Mouse (Mus musculus) neural tube, embryonic 11.5 days (tissue): Measurements from ENCODE around the gene Cdc42se2. TPM values are rescaled to one million over a fixed set of nuclear protein-coding genes. Genes with fewer than 3 reads are reported as not detected.

Experiments
- ATAC-seq: fragments of 200-750 bp; cut with Nextera tagmentation; 2 replicates; pipeline ENCODE4 v1.8.0; 2017; ENCODE audit warnings: moderate number of reproducible peaks, mild to moderate bottlenecking, moderate TSS enrichment, moderate library complexity; ENCODE audit not compliant: insufficient read depth, low FRiP score, low TSS enrichment
- DNase-seq: peaks from one replicate; pipeline ENCODE4 v3.0.0-alpha.2; 2015; ENCODE audit warnings: low spot score
- H3K27ac ChIP-seq: fragments of 300-500 bp; sonication (generic); 2 replicates; pipeline ENCODE4 v1.5.1; 2014; ENCODE audit warnings: low read depth, mild to moderate bottlenecking, low read length
- H3K27me3 ChIP-seq: fragments of 300-500 bp; sonication (generic); 2 replicates; pipeline ENCODE4 v1.6.1; 2014; ENCODE audit warnings: mild to moderate bottlenecking, low read length, mixed read lengths; ENCODE audit not compliant: control insufficient read depth, insufficient read depth
- H3K36me3 ChIP-seq: fragments of 300-500 bp; sonication (generic); 2 replicates; pipeline ENCODE4 v1.6.1; 2014; ENCODE audit warnings: mild to moderate bottlenecking, low read length, moderate library complexity, mixed read lengths; ENCODE audit not compliant: control insufficient read depth, insufficient read depth
- H3K4me1 ChIP-seq: fragments of 300-500 bp; sonication (generic); 2 replicates; pipeline ENCODE4 v1.6.1; 2014; ENCODE audit warnings: low read length, mixed read lengths; ENCODE audit not compliant: control insufficient read depth, insufficient read depth
- H3K4me2 ChIP-seq: fragments of 300-500 bp; sonication (generic); 2 replicates; pipeline ENCODE4 v1.6.1; 2014; ENCODE audit warnings: low read depth, mild to moderate bottlenecking, moderate library complexity
- H3K4me3 ChIP-seq: fragments of 300-500 bp; sonication (generic); 2 replicates; pipeline ENCODE4 v1.5.1; 2014; ENCODE audit warnings: low read depth, low read length
- H3K9ac ChIP-seq: fragments of 300-500 bp; sonication (generic); 2 replicates; pipeline ENCODE4 v1.6.1; 2014; ENCODE audit warnings: mild to moderate bottlenecking, low read length
- H3K9me3 ChIP-seq: fragments of 300-500 bp; sonication (generic); 2 replicates; pipeline ENCODE4 v1.6.1; 2016; ENCODE audit warnings: low read length; ENCODE audit not compliant: control insufficient read depth
- WGBS: fragments of 180-500 bp; shearing (Covaris S2); extraction: QIAGEN DNeasy Blood & Tissue Kit; methylation state at CpG from one replicate; pipeline ENCODE4 v1.1.7; 2014; 5-methylcytosine and 5-hydroxymethylcytosine counted together
- polyA plus RNA-seq: library from polyadenylated mRNA; unstranded; fragments of >200 nt; fragmentation: Nextera tagmentation; extraction: Ambion mirVana; gene quantifications from 2 replicates; pipeline ENCODE4 v1.2.1, GENCODE M21; 2014

Cdc42se2 gene
- polyA plus RNA-seq, 1 experiment from 2014 or later = 203 TPM

DNA sequence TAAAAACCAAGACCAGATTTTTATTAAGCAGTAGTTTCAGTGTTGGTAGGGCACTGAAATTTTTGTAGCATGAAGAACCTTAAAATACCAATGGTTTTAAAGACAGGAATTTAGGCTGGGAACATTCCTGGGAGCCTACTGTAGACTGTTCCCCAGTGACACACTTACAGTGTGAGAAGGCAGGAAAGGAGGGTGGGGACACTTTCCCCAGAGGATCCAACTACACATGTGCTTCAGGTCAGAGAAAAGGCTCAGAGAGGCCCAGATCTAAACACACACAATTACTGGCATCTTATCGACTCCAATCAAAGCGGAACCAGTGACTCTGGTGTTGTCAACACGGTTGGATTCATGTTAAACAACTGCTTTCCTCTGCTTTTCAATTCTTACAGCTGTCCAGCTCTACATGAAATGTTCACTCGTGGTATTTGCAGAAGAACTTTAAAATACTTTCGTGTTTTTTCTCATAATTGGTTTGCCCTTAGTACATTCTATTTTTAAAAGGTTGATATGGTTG lies 32.3 kb downstream of the Cdc42se2 start:
- Histone ChIP-seq H3K4me1 (peaks cover 14% of the 10 kb centered on the region), H3K27ac (peak overlapping the region; percentile 94), H3K4me2 (peak overlapping the region; percentile 1; the same call in 1 of the 2 replicates), H3K4me3 (no peak overlapping the region), H3K36me3 (peaks cover 3% of the 10 kb centered on the region; the same call in 1 of the 2 replicates), H3K9ac (no peak overlapping the region), H3K27me3 (no peaks in the 10 kb centered on the region), H3K9me3 (no peaks in the 10 kb centered on the region)
- DNase-seq (no peak), ATAC-seq (no peak)
- WGBS = 64% methylated on average over 5 of the region's 5 CpGs

DNA sequence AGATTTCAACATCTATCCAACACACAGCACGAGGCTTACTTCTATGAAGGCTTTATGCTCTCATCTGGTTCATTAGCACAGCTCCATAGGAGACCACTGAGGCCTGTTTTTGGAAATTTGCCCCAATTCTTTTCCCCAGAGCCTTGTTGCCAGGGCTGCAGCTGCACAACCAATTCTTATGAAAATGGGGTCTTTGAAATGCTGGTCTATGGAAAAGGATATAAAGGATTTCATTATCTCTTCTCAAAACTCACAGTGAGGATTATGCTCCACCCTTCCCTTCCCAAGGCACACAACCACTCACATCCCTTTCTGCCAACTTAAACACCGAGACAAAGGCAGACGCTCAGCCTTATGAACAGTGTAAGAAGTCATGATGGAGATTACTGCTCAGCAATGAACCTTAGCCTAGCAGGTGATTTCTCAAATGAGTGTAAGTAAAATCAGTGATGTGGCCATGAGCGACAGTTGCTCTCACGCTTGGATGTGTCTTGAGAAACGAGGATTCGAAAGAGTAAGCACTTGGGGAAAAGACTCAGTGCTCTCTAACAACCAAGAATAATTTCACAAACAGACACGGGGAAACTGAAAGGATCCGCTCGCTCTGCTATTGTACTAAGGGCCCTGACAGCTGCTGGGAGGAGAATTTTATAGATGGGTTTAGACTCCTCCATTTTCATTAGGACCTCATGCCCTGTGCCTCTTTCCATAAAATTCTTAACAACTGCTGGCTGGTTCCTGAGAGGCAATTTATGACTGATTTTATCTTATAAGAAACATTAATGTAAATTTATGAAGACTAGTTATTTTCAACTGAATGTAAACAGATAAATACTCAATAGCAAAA lies 33.0 kb downstream of the Cdc42se2 start:
- H3K4me3 ChIP-seq = no peak overlapping the region
- peak overlapping the region; percentile 4; the same call in 1 of the 2 replicates for H3K4me2 ChIP-seq
- no peak overlapping the region; the same call in 1 of the 2 replicates for H3K9ac ChIP-seq
- peaks cover 3% of the 10 kb centered on the region; the same call in 1 of the 2 replicates for H3K36me3 ChIP-seq
- peak; percentile 88 for ATAC-seq
- WGBS = 47% methylated on average over 10 of the region's 10 CpGs
- no peaks in the 10 kb centered on the region for H3K9me3 ChIP-seq
- peaks cover 14% of the 10 kb centered on the region for H3K4me1 ChIP-seq
- peak overlapping the region; percentile 94 for H3K27ac ChIP-seq
- DNase-seq = peak; percentile 78
- no peaks in the 10 kb centered on the region for H3K27me3 ChIP-seq

DNA sequence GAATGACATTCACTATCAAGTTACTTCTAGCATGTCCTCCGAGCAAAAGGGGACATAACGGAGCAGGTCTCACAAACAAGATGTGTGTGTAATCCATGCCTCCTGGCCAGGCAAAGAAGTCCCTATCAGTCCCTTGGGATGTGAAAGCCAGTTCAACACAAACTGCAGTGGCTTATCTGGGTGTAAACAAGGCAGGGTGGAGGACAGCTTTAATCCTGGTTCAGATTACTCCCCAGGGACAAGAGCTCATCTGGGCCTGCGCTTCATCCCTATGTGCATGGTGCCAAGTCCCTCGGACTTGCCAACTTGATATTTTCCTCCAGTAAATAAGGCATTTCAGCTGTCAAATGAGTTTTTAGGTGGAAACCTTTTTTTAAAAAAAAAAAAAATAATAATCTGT lies 36.0 kb downstream of the Cdc42se2 start:
- peaks cover 13% of the 10 kb centered on the region for H3K4me1 ChIP-seq
- ATAC-seq (no peak), DNase-seq (no peak)
- no peaks in the 10 kb centered on the region for H3K27me3 ChIP-seq
- no peak overlapping the region for H3K27ac ChIP-seq
- 81% methylated on average over 4 of the region's 4 CpGs for WGBS
- H3K4me3 ChIP-seq = no peak overlapping the region
- H3K9me3 ChIP-seq = no peaks in the 10 kb centered on the region
- peaks cover 3% of the 10 kb centered on the region; the same call in 1 of the 2 replicates for H3K36me3 ChIP-seq
- H3K9ac ChIP-seq = no peak overlapping the region
- no peak overlapping the region for H3K4me2 ChIP-seq

DNA sequence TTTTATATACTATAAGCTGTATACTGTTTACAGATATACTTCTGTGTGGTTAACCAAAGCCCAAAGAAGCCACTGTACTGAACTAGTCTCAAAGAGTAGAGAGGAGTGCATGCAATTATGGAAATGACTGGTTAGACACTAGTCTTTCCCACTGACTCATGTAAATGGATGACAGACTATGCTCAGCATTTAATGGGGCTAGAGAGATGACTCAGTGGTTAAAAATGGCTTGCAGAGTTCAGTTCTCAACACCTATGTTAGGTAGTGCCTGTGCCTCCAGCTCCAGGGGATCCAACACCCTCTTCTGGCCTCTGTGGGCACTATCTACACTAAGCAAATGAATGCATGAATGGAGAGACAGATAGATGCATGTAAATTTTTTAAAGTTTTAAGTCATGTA lies 38.6 kb downstream of the Cdc42se2 start:
- H3K9ac ChIP-seq = no peak overlapping the region
- H3K27ac ChIP-seq = no peak overlapping the region
- no peaks in the 10 kb centered on the region for H3K9me3 ChIP-seq
- H3K36me3 ChIP-seq = peaks cover 3% of the 10 kb centered on the region; the same call in 1 of the 2 replicates
- H3K4me1 ChIP-seq = no peaks in the 10 kb centered on the region
- no peak overlapping the region for H3K4me3 ChIP-seq
- H3K27me3 ChIP-seq = no peaks in the 10 kb centered on the region
- H3K4me2 ChIP-seq = no peak overlapping the region
- DNase-seq (no peak), ATAC-seq (no peak)

DNA sequence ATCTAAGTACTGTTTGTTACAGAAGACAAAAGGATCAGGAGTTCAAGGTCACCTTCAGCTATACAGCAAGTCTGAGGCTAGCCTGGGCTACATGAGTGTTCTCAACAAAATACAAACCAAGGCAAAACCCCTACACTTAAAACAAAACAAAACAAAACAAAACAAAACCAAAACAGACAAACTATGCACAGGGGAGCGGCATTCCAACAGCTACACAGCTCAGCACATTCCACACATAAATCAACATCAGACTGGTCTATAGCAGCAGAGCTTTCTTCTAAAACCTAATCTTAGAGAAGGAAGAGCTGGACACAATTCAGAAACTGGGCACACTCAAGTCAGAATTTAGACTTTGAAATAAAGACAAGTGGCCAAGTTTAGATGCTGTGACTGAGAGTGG lies 43.2 kb downstream of the Cdc42se2 start:
- no peaks in the 10 kb centered on the region for H3K4me1 ChIP-seq
- no peak for ATAC-seq
- H3K27ac ChIP-seq = no peak overlapping the region
- no peak for DNase-seq
- no peak overlapping the region for H3K9ac ChIP-seq
- H3K27me3 ChIP-seq = no peaks in the 10 kb centered on the region
- WGBS = 84% methylated on average over 1 of the region's 1 CpGs
- H3K36me3 ChIP-seq = 0 out of 2 replicates have a peak, but pooled peaks cover 2% of the 10 kb centered on the region
- no peaks in the 10 kb centered on the region for H3K9me3 ChIP-seq
- H3K4me3 ChIP-seq = no peak overlapping the region
- H3K4me2 ChIP-seq = no peak overlapping the region

DNA sequence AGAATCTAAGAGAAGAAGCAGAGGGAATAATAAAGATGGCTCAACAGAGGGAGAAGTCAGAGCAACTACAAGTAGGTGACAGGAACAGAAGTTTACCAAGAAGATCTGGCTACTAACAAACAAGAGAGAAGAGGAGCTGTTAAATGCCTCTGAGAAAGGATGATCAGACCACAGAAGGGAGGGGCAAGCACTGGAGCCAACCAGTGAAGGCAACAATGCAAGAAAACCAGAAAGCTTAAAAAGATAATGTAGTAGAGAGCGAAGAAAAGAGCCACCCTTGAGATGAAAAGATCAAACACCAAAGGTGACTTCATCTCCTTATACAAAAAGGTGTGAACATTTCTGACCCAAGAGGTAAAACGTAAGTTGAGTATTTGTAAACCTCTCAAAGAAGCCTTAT lies 46.1 kb downstream of the Cdc42se2 start:
- WGBS = 97% methylated on average over 2 of the region's 2 CpGs
- Histone ChIP-seq H3K4me3 (no peak overlapping the region), H3K9me3 (no peaks in the 10 kb centered on the region), H3K4me1 (no peaks in the 10 kb centered on the region), H3K9ac (no peak overlapping the region), H3K27ac (no peak overlapping the region), H3K4me2 (no peak overlapping the region), H3K27me3 (no peaks in the 10 kb centered on the region), H3K36me3 (peaks cover 5% of the 10 kb centered on the region; the same call in 1 of the 2 replicates)
- DNase-seq (no peak), ATAC-seq (no peak)

DNA sequence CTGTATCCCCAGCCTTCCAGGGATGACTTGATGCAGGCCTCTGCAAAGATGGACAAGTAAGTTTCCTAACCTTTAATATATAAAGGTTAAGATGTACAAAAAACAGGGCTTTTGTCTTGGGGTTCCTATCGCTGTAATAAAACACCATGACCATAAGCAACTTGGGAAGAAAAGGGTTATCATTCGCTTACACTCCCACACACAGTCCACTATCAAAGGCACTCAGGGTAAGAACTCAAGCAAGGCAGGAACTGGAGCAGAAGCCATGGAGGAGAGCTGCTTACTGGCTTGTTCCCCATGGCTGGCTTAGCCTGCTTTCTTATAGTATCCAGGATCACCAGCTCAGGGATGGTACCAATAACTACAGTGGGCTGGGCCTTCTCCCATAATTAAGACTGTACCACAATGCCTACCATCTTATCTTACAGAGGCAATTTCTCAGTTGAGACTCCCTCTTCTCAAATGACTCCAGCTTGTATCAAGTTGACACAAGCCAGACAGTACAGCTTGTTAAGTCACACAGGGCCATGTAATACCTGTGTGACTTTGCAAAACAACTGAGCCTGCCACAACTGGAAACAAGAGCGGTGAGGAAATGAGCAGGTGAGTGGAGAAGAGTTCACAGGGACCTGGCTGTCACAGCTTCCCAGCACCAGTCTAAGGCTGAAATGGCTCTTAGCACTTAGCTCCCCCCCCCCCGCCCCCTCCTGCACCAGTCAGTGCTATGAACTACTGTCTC lies 48.3 kb downstream of the Cdc42se2 start:
- H3K4me1 ChIP-seq = no peaks in the 10 kb centered on the region
- no peak overlapping the region for H3K4me2 ChIP-seq
- peaks cover 7% of the 10 kb centered on the region; the same call in 1 of the 2 replicates for H3K36me3 ChIP-seq
- DNase-seq = no peak
- no peak overlapping the region for H3K9ac ChIP-seq
- H3K27me3 ChIP-seq = no peaks in the 10 kb centered on the region
- H3K9me3 ChIP-seq = no peaks in the 10 kb centered on the region
- no peak overlapping the region for H3K27ac ChIP-seq
- no peak for ATAC-seq
- WGBS = 96% methylated on average over 4 of the region's 4 CpGs
- no peak overlapping the region for H3K4me3 ChIP-seq

DNA sequence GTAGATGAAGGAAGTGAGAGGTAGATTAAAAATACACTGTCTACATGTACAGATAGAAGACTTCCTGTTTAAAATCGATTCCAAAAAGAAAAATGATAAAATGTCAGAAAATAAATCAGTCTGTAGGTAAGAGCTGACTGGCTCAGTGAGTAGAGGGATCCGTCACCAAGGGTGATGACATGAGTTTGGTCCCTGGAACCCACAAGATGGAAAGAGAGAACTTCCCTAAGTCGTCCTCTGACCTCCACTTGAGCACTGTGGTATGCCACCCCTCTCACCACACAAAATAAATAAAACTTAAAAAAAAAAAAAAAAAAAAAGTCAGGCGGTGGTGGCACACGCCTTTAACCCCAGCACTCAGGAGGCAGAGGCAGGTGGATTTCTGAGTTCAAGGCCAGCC lies 50.6 kb downstream of the Cdc42se2 start:
- no peaks in the 10 kb centered on the region for H3K9me3 ChIP-seq
- no peaks in the 10 kb centered on the region for H3K4me1 ChIP-seq
- ATAC-seq (no peak), DNase-seq (no peak)
- no peaks in the 10 kb centered on the region for H3K27me3 ChIP-seq
- no peak overlapping the region for H3K27ac ChIP-seq
- no peak overlapping the region for H3K9ac ChIP-seq
- H3K4me3 ChIP-seq = no peak overlapping the region
- H3K4me2 ChIP-seq = no peak overlapping the region
- 91% methylated on average over 5 of the region's 5 CpGs for WGBS
- H3K36me3 ChIP-seq = peaks cover 7% of the 10 kb centered on the region
